Mouse (Mus musculus) hindbrain, embryonic 14.5 days (tissue): ENCODE data around the gene Hsp90ab1. TPM values are rescaled to one million over a fixed set of nuclear protein-coding genes. Genes with fewer than 3 reads are reported as not detected.
A peak's percentile ranks its signal among the peaks of the same experiment; 100 is the strongest.

Source experiments
- ATAC-seq: fragments of 200-750 bp; cut with Nextera tagmentation; 2 replicates; pipeline ENCODE4 v1.8.0; 2017; ENCODE audit warnings: moderate number of reproducible peaks, mild to moderate bottlenecking, moderate TSS enrichment, moderate library complexity; ENCODE audit not compliant: low FRiP score
- DNase-seq: peaks from one replicate; pipeline ENCODE4 v3.0.0-alpha.2; 2015; ENCODE audit warnings: low spot score
- H3K27ac ChIP-seq: fragments of 300-500 bp; sonication (generic); 2 replicates; pipeline ENCODE4 v1.5.1; 2014; ENCODE audit warnings: mild to moderate bottlenecking, moderate library complexity
- H3K27me3 ChIP-seq: fragments of 300-500 bp; sonication (generic); 2 replicates; pipeline ENCODE4 v1.6.1; 2014; ENCODE audit warnings: mild to moderate bottlenecking, low read length, mixed read lengths; ENCODE audit not compliant: control insufficient read depth, insufficient read depth
- H3K36me3 ChIP-seq: fragments of 300-500 bp; sonication (generic); replicated peaks from 2 replicates; pipeline ENCODE4 v1.6.1; 2014; ENCODE audit not compliant: control insufficient read depth, insufficient read depth
- H3K4me1 ChIP-seq: fragments of 300-500 bp; sonication (generic); replicated peaks from 2 replicates; pipeline ENCODE4 v1.6.1; 2014; ENCODE audit warnings: antibody characterized with exemption, low read length, mixed read lengths; ENCODE audit not compliant: control insufficient read depth, insufficient read depth
- H3K4me2 ChIP-seq: fragments of 300-500 bp; sonication (generic); replicated peaks from 2 replicates; pipeline ENCODE4 v1.6.1; 2014; ENCODE audit warnings: mild to moderate bottlenecking, moderate library complexity
- H3K4me3 ChIP-seq: fragments of 300-500 bp; sonication (generic); replicated peaks from 2 replicates; pipeline ENCODE4 v1.5.1; 2014; ENCODE audit warnings: mild to moderate bottlenecking, low read length
- H3K9ac ChIP-seq: fragments of 300-500 bp; sonication (generic); 2 replicates; pipeline ENCODE4 v1.6.1; 2014
- H3K9me3 ChIP-seq: fragments of 300-500 bp; sonication (generic); 2 replicates; pipeline ENCODE4 v1.6.1; 2016; ENCODE audit warnings: low read length; ENCODE audit not compliant: control insufficient read depth
- WGBS: fragments of 180-500 bp; shearing (Covaris S2); extraction: QIAGEN DNeasy Blood & Tissue Kit; methylation state at CpG from one replicate; pipeline ENCODE4 v1.1.7; 2014; 5-methylcytosine and 5-hydroxymethylcytosine counted together
- polyA plus RNA-seq: library from polyadenylated mRNA; unstranded; fragments of >200 nt; fragmentation: Nextera tagmentation; extraction: Ambion mirVana; gene quantifications from 2 replicates; pipeline ENCODE4 v1.2.1, GENCODE M21; 2014

Hsp90ab1 gene
- polyA plus RNA-seq, 1 experiment from 2014 or later, result 1,324 TPM

DNA sequence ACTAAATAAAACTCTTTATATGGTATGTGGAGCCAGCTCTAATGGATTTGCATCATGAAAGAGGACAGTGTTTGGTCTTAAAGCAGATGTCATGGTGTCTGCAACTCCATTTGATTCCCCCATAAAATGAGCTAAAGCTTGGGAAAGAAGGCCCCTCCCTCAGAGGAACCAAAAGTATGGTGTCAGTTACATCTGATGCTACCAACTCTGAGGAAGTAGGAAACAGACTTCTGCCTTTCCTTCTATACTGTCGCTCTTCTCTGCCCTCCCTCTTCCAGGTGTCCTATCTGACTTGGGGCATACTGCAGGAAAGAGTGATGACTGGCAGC is 7.1 kb downstream of the Hsp90ab1 start:
- DNase-seq (no peak), ATAC-seq (no peak)
- WGBS, result 73% methylated on average over 1 of the region's 1 CpGs
- H3K27me3 ChIP-seq, result no peaks in the 10 kb centered on the region
- no peaks in the 10 kb centered on the region for H3K9me3 ChIP-seq
- H3K4me2 ChIP-seq, result no peak overlapping the region
- peaks cover 50% of the 10 kb centered on the region for H3K36me3 ChIP-seq
- peaks cover 13% of the 10 kb centered on the region for H3K4me1 ChIP-seq
- H3K4me3 ChIP-seq, result no peak overlapping the region
- no peak overlapping the region for H3K27ac ChIP-seq
- no peak overlapping the region for H3K9ac ChIP-seq

DNA sequence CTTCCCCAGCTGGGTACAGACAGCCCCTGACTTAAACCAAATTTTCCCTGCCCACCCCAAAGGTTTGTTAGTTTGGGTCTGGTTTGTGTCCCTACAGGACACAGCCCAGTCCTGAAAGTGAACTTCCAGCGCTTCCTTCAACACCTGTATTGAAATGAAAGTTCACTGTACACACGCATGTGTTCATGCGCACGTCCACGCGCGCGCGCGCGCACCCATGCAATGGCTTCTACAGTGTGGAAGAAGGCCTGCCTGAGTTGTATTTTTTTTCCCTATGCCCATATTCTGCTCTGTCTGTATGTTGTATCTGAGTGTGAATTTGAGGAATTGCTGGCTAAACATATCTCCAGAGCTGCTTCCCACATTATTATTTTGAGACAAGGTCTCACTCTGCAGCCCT is 8.0 kb downstream of the Hsp90ab1 start:
- peak overlapping the region; percentile 78 for H3K4me2 ChIP-seq
- peak overlapping the region; percentile 75 for H3K4me3 ChIP-seq
- peaks cover 11% of the 10 kb centered on the region for H3K4me1 ChIP-seq
- DNase-seq (no peak), ATAC-seq (no peak)
- H3K9ac ChIP-seq, result peak overlapping the region; percentile 81
- no peaks in the 10 kb centered on the region for H3K27me3 ChIP-seq
- H3K36me3 ChIP-seq, result peaks cover 41% of the 10 kb centered on the region
- no peaks in the 10 kb centered on the region for H3K9me3 ChIP-seq
- H3K27ac ChIP-seq, result no peak overlapping the region
- WGBS, result 96% methylated on average over 11 of the region's 11 CpGs

DNA sequence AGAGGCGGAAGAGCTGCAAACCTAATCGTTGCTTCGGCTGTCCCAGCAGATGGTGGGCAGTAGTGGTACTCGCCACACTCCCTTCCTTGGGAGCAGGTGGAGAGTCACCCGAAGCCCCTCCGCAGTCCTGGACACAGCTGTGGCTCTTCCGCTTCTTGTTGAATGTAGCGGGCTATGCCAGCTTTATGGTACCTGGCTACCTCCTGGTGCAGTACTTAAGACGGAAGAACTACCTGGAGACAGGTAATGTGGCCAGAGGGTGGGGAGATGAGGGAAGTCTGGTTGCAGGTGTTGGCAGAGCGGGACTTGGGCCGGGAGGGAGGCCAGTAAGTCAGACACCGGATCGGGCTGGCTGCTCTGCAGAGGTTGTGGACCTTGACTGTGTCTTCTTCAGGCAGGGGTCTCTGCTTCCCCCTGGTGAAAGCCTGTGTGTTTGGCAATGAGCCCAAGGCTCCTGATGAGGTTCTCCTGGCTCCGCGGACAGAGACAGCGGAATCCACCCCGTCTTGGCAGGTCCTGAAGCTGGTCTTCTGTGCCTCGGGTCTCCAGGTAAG is 8.5 kb downstream of the Hsp90ab1 start:
- no peak; the same call in none of the 2 replicates for ATAC-seq
- Histone ChIP-seq H3K36me3 (peaks cover 36% of the 10 kb centered on the region), H3K9ac (peak overlapping the region; percentile 81), H3K27me3 (no peaks in the 10 kb centered on the region), H3K4me3 (peak overlapping the region; percentile 75), H3K9me3 (no peaks in the 10 kb centered on the region), H3K4me2 (peak overlapping the region; percentile 78), H3K27ac (peak overlapping the region; percentile 79), H3K4me1 (peaks cover 11% of the 10 kb centered on the region)
- WGBS, result 10% methylated on average over 18 of the region's 18 CpGs
- no peak for DNase-seq

DNA sequence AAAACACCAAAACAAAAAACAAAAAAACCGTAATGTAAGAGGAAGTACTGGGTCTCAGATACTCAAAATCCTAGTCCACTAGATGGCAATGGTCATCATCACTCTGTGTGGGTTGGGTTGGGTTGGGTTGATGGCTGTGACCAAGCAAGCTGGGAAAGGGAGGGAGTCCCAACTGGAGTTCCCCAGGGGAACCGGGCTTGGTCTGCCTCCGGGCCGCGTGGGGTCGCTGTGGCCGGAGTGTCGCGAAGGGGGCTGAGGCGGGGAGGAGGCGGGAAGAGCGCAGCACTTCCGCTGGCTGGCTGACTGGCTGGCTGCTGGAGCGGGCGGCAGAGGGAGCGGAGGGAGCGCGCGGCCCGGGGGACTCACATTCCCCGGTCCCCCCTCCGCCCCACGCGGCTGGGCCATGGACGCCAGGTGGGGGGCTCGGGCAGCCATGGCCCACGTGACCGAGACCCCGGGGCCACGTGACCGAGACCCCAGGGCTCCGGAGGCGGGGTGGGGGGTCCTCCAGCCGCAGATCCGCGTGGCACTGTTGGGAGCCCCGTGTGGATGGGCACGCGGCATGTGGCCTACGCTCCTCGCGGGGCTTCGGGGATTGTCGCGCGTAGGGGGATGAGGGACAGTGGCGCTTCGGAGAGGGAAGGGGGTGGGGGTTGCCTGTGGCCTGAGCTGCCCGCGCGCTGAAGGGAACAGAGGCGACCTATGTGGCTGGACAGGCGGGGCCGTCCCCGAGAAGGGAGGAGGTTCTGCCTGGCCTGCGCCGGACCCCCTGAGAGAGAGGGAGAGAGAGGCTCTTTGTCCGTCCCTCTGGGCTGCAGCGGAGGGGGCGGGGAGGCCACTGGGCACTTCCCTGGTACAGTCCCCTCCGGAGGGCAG is 9.2 kb downstream of the Hsp90ab1 start, which contains the start of gene Slc35b2:
Gene Slc35b2 (plus strand): TSS at position 220 of the 876 bp plus-strand sequence.
- Histone ChIP-seq H3K4me3 (peak within 1 kb of the TSS; percentile 75), H3K27ac (peak within 1 kb of the TSS; percentile 79), H3K36me3 (peaks cover 29% of the 10 kb centered on the region), H3K27me3 (no peaks in the 10 kb centered on the region), H3K9ac (peak within 1 kb of the TSS; percentile 81), H3K9me3 (no peaks in the 10 kb centered on the region), H3K4me1 (peaks cover 11% of the 10 kb centered on the region), H3K4me2 (peak within 1 kb of the TSS; percentile 78)
- under 1% methylated on average over 56 of the region's 61 CpGs for WGBS
- ATAC-seq (peak; percentile 86), DNase-seq (peak; percentile 89)

DNA sequence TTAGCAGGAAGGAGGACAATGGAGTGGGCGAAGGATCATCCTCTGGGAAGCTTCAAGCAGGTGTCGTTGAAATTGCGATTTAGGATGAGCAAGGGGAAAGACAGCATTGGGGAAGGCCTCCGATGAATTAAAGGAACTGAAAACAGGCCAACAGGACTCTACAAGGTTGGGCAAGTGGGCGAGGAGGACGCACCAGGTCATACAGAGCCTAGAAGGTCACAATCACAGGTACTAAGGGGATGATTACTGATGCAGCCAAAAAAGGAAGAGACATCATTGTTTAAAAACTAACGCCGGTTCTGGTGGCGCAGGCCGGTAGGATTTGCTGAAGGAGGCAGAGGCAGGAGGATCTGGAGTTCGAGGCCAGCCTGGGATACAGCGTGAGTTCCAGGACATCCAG is 9.9 kb downstream of the Hsp90ab1 start:
- peaks cover 11% of the 10 kb centered on the region for H3K4me1 ChIP-seq
- H3K4me2 ChIP-seq, result peak overlapping the region; percentile 78; the same call in 1 of the 2 replicates
- no peak overlapping the region for H3K27ac ChIP-seq
- ATAC-seq (no peak), DNase-seq (no peak)
- no peaks in the 10 kb centered on the region for H3K27me3 ChIP-seq
- no peak overlapping the region for H3K4me3 ChIP-seq
- H3K9ac ChIP-seq, result no peak overlapping the region
- 84% methylated on average over 12 of the region's 12 CpGs for WGBS
- H3K9me3 ChIP-seq, result no peaks in the 10 kb centered on the region
- peaks cover 22% of the 10 kb centered on the region for H3K36me3 ChIP-seq

DNA sequence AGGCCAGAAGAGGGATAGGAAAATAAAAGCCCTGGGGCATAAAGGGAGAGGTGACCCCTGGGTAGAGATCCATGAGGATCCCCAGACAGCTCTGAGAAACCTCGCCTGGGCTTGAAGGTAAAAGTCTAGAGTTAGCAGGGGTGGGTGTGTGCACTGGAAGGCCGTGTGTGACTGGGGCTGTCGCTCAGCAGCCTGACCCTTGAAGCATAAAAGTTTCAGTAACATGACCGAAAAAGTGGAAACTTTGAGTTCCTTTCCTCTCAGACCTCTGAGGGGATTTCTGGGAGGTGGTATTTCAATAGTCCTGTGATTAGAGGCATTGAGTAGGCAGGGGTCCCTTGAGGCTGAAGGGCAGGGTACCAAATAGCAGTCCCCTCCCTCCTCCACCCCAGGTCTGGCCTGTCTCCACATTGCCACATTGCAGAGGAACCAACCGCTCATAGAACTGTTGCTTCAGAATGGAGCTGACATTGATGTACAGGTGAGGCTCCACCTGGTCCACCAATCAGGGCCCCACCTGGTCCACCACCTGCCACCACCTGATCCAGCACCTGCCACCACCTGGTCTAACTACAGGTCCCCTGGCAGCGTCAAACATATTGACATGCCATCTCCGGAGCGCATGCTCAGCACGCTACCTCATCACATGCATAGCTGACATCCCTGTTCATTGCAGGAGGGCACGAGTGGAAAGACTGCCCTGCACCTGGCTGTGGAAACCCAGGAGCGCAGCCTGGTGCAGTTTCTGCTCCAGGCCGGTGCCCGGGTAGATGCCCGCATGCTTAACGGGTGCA is 13.1 kb downstream of the Hsp90ab1 start:
- peaks cover 10% of the 10 kb centered on the region for H3K4me1 ChIP-seq
- no peak overlapping the region for H3K9ac ChIP-seq
- ATAC-seq (no peak), DNase-seq (no peak)
- no peak overlapping the region for H3K4me2 ChIP-seq
- H3K36me3 ChIP-seq, result no peaks in the 10 kb centered on the region
- no peaks in the 10 kb centered on the region for H3K27me3 ChIP-seq
- H3K4me3 ChIP-seq, result no peak overlapping the region
- H3K27ac ChIP-seq, result no peak overlapping the region
- 86% methylated on average over 15 of the region's 15 CpGs for WGBS
- H3K9me3 ChIP-seq, result no peaks in the 10 kb centered on the region

DNA sequence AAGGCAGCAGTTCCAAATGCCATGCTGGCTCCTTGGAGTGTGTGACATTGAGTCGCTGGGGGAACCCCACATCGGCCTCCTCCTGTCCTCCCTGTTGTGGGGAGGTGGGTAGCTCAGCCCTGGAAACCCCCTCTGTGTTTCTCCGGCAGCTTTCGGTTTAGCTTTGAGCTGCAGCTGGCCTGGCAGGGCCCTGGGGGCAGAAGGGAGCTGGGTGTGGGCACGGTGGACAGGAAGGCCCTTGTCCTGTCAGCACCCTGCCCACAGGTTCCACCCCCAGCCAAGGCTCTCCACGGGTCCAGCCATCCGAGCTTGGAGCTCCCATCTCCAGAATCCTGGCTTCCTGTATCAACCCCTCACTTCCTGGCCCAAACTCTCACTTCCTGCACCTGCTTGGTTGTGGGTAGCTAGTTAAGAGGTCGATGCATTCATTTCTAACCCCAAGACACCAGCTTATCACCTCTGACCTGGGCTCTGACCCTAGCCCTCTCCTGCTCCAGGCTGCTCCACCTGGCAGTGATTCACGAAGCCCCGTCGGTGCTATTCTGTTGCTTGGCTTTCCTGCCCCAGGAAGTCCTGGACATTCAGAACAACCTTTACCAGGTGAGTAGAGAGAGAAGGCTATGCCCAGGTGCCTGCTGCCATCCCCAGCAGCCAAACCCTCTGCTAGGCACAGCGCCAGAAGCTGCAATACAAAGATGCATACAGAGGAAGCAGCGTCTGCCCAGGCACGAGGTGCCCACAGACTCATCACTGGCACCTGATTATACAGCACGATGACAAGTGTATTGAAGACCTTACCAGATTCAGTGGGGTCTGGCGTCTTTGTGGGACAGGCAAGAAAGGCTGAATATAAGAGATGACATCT is 14.8 kb downstream of the Hsp90ab1 start:
- H3K4me1 ChIP-seq, result peaks cover 4% of the 10 kb centered on the region
- H3K27ac ChIP-seq, result no peak overlapping the region
- no peaks in the 10 kb centered on the region for H3K9me3 ChIP-seq
- no peak overlapping the region for H3K4me2 ChIP-seq
- H3K27me3 ChIP-seq, result no peaks in the 10 kb centered on the region
- H3K9ac ChIP-seq, result no peak overlapping the region
- ATAC-seq, result no peak
- no peak overlapping the region for H3K4me3 ChIP-seq
- whole genome bisulfite sequencing, result 74% methylated on average over 16 of the region's 16 CpGs
- no peak for DNase-seq
- no peaks in the 10 kb centered on the region for H3K36me3 ChIP-seq

DNA sequence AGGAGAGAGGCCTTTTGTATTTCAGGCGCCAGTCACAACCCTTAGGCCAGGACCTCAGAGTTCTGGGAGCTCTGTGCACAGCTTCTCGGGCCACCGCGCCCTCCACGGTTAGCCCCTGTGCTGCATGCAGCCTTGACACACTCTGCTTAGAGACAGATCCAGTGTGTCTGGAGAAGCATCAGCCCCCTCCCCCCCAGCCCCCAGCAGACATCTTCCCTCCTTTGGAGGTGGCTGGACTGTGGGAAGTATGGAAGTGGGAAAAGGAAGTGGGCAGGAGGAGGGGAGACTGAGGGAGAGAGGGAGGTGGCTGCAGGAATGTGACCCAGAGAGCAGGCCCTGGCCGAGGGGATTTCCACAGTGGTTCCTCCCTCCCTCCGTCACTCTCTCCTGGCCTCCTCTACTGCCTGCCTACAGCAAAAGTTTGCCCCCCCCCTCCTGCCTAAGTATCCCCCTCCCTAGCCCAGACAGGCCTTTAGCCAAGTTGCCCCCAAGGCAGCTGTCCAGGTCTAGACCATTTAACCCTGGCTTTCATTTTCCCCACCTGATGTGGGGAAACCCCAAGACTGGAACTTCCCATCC is 15.7 kb downstream of the Hsp90ab1 start:
- H3K27me3 ChIP-seq, result no peaks in the 10 kb centered on the region
- peaks cover 4% of the 10 kb centered on the region for H3K4me1 ChIP-seq
- H3K9ac ChIP-seq, result no peak overlapping the region
- H3K4me3 ChIP-seq, result no peak overlapping the region
- ATAC-seq (no peak), DNase-seq (no peak)
- 72% methylated on average over 7 of the region's 7 CpGs for WGBS
- H3K27ac ChIP-seq, result no peak overlapping the region
- H3K4me2 ChIP-seq, result no peak overlapping the region
- no peaks in the 10 kb centered on the region for H3K36me3 ChIP-seq
- no peaks in the 10 kb centered on the region for H3K9me3 ChIP-seq
